Mouse (Mus musculus) heart, embryonic 11.5 days (tissue): ENCODE data around the gene Ehmt2. TPM values are rescaled to one million over a fixed set of nuclear protein-coding genes. Genes with fewer than 3 reads are reported as not detected.
A peak's percentile ranks its signal among the peaks of the same experiment; 100 is the strongest.

Experiments used
- ATAC-seq: fragments of 200-750 bp; cut with Nextera tagmentation; replicated peaks from 2 replicates; pipeline ENCODE4 v1.8.0; 2017; ENCODE audit warnings: moderate library complexity; ENCODE audit not compliant: insufficient number of reproducible peaks, low FRiP score, low TSS enrichment
- H3K27ac ChIP-seq: fragments of 300-500 bp; sonication (generic); 2 replicates; pipeline ENCODE4 v1.5.1; 2014; ENCODE audit warnings: mild to moderate bottlenecking, low read depth, low read length
- H3K27me3 ChIP-seq: fragments of 300-500 bp; sonication (generic); 2 replicates; pipeline ENCODE4 v1.6.1; 2014; ENCODE audit warnings: mild to moderate bottlenecking, low read length, mixed read lengths; ENCODE audit not compliant: control insufficient read depth, insufficient read depth
- H3K36me3 ChIP-seq: fragments of 300-500 bp; sonication (generic); 2 replicates; pipeline ENCODE4 v1.6.1; 2014; ENCODE audit warnings: mild to moderate bottlenecking, low read length, moderate library complexity, mixed read lengths; ENCODE audit not compliant: control insufficient read depth, insufficient read depth
- H3K4me1 ChIP-seq: fragments of 300-500 bp; sonication (generic); 2 replicates; pipeline ENCODE4 v1.6.1; 2014; ENCODE audit warnings: low read length; ENCODE audit not compliant: control insufficient read depth, insufficient read depth
- H3K4me2 ChIP-seq: fragments of 300-500 bp; sonication (generic); 2 replicates; pipeline ENCODE4 v1.6.1; 2014; ENCODE audit warnings: mild to moderate bottlenecking, moderate library complexity
- H3K4me3 ChIP-seq: fragments of 300-500 bp; sonication (generic); 2 replicates; pipeline ENCODE4 v1.5.1; 2014; ENCODE audit warnings: low read depth, low read length
- H3K9ac ChIP-seq: fragments of 300-500 bp; sonication (generic); 2 replicates; pipeline ENCODE4 v1.6.1; 2014; ENCODE audit warnings: mild to moderate bottlenecking, low read depth, low read length, moderate library complexity
- H3K9me3 ChIP-seq: fragments of 300-500 bp; sonication (generic); replicated peaks from 2 replicates; pipeline ENCODE4 v1.6.1; 2016; ENCODE audit warnings: low read length; ENCODE audit not compliant: control insufficient read depth
- WGBS: fragments of 180-500 bp; shearing (Covaris S2); extraction: QIAGEN DNeasy Blood & Tissue Kit; methylation state at CpG from one replicate; pipeline ENCODE4 v1.1.7; 2014; ENCODE audit not compliant: insufficient replicate concordance; 5-methylcytosine and 5-hydroxymethylcytosine counted together
- polyA plus RNA-seq: library from polyadenylated mRNA; unstranded; fragments of >200 nt; fragmentation: Nextera tagmentation; extraction: Ambion mirVana; gene quantifications from 2 replicates; pipeline ENCODE4 v1.2.1, GENCODE M21; 2014

The Ehmt2 gene
- polyA plus RNA-seq, 1 experiment from 2014 or later: 42.3 TPM

- Histone ChIP-seq H3K36me3 (no peaks in the 10 kb centered on the region), H3K9ac (no peak overlapping the region), H3K27me3 (no peaks in the 10 kb centered on the region), H3K4me2 (no peak overlapping the region), H3K4me3 (no peak overlapping the region), H3K4me1 (peaks cover 7% of the 10 kb centered on the region; the same call in 1 of the 2 replicates), H3K9me3 (no peaks in the 10 kb centered on the region), H3K27ac (no peak overlapping the region)
- no peak for ATAC-seq
- WGBS: 84% methylated on average over 18 of the region's 18 CpGs
Observed at GRCm38 (mm10) chr17:34927306-34928019, 29.2 kb downstream of the Ehmt2 start.

GRCm38 (mm10) chr17:34928841-34929240 is 30.6 kb downstream of the Ehmt2 start:
- H3K9ac ChIP-seq: no peak overlapping the region
- no peak overlapping the region for H3K4me2 ChIP-seq
- H3K27me3 ChIP-seq: no peaks in the 10 kb centered on the region
- H3K4me1 ChIP-seq: peaks cover 7% of the 10 kb centered on the region; the same call in 1 of the 2 replicates
- 32% methylated on average over 4 of the region's 4 CpGs for WGBS
- 0 out of 2 replicates have a peak, but pooled peaks cover 2% of the 10 kb centered on the region for H3K36me3 ChIP-seq
- no peak overlapping the region for H3K4me3 ChIP-seq
- no peak for ATAC-seq
- H3K27ac ChIP-seq: no peak overlapping the region
- H3K9me3 ChIP-seq: no peaks in the 10 kb centered on the region

- peak within 1 kb of the TSS; percentile 97 for H3K4me2 ChIP-seq
- H3K36me3 ChIP-seq: 0 out of 2 replicates have a peak, but pooled peaks cover 4% of the 10 kb centered on the region
- peak; percentile 92 for ATAC-seq
- no peaks in the 10 kb centered on the region for H3K9me3 ChIP-seq
- H3K27ac ChIP-seq: no peak within 1 kb of the TSS
- H3K4me3 ChIP-seq: peak within 1 kb of the TSS; percentile 68
- H3K27me3 ChIP-seq: no peaks in the 10 kb centered on the region
- H3K9ac ChIP-seq: peak within 1 kb of the TSS; percentile 80
- peaks cover 7% of the 10 kb centered on the region; the same call in 1 of the 2 replicates for H3K4me1 ChIP-seq
- 1% methylated on average over 38 of the region's 38 CpGs for WGBS
Observed at GRCm38 (mm10) chr17:34931061-34931734, 32.9 kb downstream of the Ehmt2 start, which contains the start of gene Neu1. Gene Neu1, plus strand, starts transcription at chr17:34931253.

- peak overlapping the region; percentile 80 for H3K9ac ChIP-seq
- no peaks in the 10 kb centered on the region for H3K9me3 ChIP-seq
- 15% methylated on average over 14 of the region's 14 CpGs for WGBS
- H3K27ac ChIP-seq: no peak overlapping the region
- H3K4me2 ChIP-seq: peak overlapping the region; percentile 97
- peak overlapping the region; percentile 68 for H3K4me3 ChIP-seq
- no peak; the same call in 1 of the 2 replicates for ATAC-seq
- H3K4me1 ChIP-seq: peaks cover 7% of the 10 kb centered on the region; the same call in 1 of the 2 replicates
- H3K27me3 ChIP-seq: no peaks in the 10 kb centered on the region
- 0 out of 2 replicates have a peak, but pooled peaks cover 4% of the 10 kb centered on the region for H3K36me3 ChIP-seq
Observed at GRCm38 (mm10) chr17:34931735-34932098, 33.4 kb downstream of the Ehmt2 start.

GRCm38 (mm10) chr17:34932287-34932686 is 34.0 kb downstream of the Ehmt2 start:
- Histone ChIP-seq H3K4me2 (peak overlapping the region; percentile 97), H3K27me3 (no peaks in the 10 kb centered on the region), H3K4me3 (peak overlapping the region; percentile 68), H3K27ac (no peak overlapping the region), H3K36me3 (0 out of 2 replicates have a peak, but pooled peaks cover 4% of the 10 kb centered on the region), H3K9ac (peak overlapping the region; percentile 80), H3K4me1 (peaks cover 7% of the 10 kb centered on the region; the same call in 1 of the 2 replicates), H3K9me3 (no peaks in the 10 kb centered on the region)
- WGBS: 88% methylated on average over 8 of the region's 8 CpGs
- no peak for ATAC-seq

- Histone ChIP-seq H3K4me1 (peaks cover 4% of the 10 kb centered on the region; the same call in 1 of the 2 replicates), H3K4me2 (no peak overlapping the region; the same call in 1 of the 2 replicates), H3K9ac (no peak overlapping the region), H3K9me3 (no peaks in the 10 kb centered on the region), H3K27ac (no peak overlapping the region), H3K27me3 (no peaks in the 10 kb centered on the region), H3K36me3 (0 out of 2 replicates have a peak, but pooled peaks cover 4% of the 10 kb centered on the region), H3K4me3 (no peak overlapping the region)
- no peak for ATAC-seq
- WGBS: 68% methylated on average over 24 of the region's 24 CpGs
Observed at GRCm38 (mm10) chr17:34934031-34934430, 35.8 kb downstream of the Ehmt2 start.

- H3K27ac ChIP-seq: no peak overlapping the region
- peak overlapping the region; percentile 8; the same call in 1 of the 2 replicates for H3K4me2 ChIP-seq
- WGBS: 43% methylated on average over 8 of the region's 8 CpGs
- H3K9ac ChIP-seq: peak overlapping the region; percentile 16; the same call in 1 of the 2 replicates
- H3K4me3 ChIP-seq: no peak overlapping the region
- H3K36me3 ChIP-seq: 0 out of 2 replicates have a peak, but pooled peaks cover 4% of the 10 kb centered on the region
- no peaks in the 10 kb centered on the region for H3K27me3 ChIP-seq
- no peaks in the 10 kb centered on the region for H3K9me3 ChIP-seq
- ATAC-seq: no peak
- H3K4me1 ChIP-seq: peaks cover 4% of the 10 kb centered on the region; the same call in 1 of the 2 replicates
Observed at GRCm38 (mm10) chr17:34934830-34935229, 36.6 kb downstream of the Ehmt2 start.

- Histone ChIP-seq H3K9ac (no peak overlapping the region), H3K27ac (no peak overlapping the region), H3K27me3 (no peaks in the 10 kb centered on the region), H3K36me3 (0 out of 2 replicates have a peak, but pooled peaks cover 2% of the 10 kb centered on the region), H3K4me1 (no peaks in the 10 kb centered on the region), H3K9me3 (no peaks in the 10 kb centered on the region), H3K4me3 (no peak overlapping the region), H3K4me2 (no peak overlapping the region)
- 83% methylated on average over 6 of the region's 6 CpGs for WGBS
- ATAC-seq: no peak
Observed at GRCm38 (mm10) chr17:34937960-34938505, 39.8 kb downstream of the Ehmt2 start.
